Mouse (Mus musculus) MEL (cell line): ENCODE data around the gene Mybpc3. TPM values are rescaled to one million over a fixed set of nuclear protein-coding genes. Genes with fewer than 3 reads are reported as not detected.

Source experiments
- DNase-seq: peaks from one replicate; pipeline ENCODE4 v3.0.0; 2011; ENCODE audit warnings: low read depth, low spot score
- H3K27ac ChIP-seq: 2 replicates; pipeline ENCODE4 v1.5.1; 2012; ENCODE audit warnings: low read depth, mild to moderate bottlenecking, control low read depth, low read length, moderate library complexity; ENCODE audit not compliant: control insufficient read depth
- H3K27me3 ChIP-seq, 2 experiments: fragments of 150-350 bp in 1 of 2; sonication (generic) in 1 of 2; 2 replicates each; pipeline ENCODE4 v1.6.1; 2012; ENCODE audit warnings: low read length in 2 of 2, mild to moderate bottlenecking in 2 of 2, improper control_type of control experiment in 1 of 2, moderate library complexity in 1 of 2; ENCODE audit not compliant: insufficient read depth in 2 of 2, control insufficient read depth in 1 of 2
- H3K36me3 ChIP-seq, 2 experiments: 2 replicates each; pipeline ENCODE4 v1.6.1; 2012 to 2014; ENCODE audit warnings: low read length in 2 of 2, improper control_type of control experiment in 1 of 2, inconsistent platforms in 1 of 2, mild to moderate bottlenecking in 1 of 2; ENCODE audit not compliant: insufficient read depth in 2 of 2, control insufficient read depth in 1 of 2
- H3K4me1 ChIP-seq, 2 experiments: fragments of 150-350 bp in 1 of 2; sonication (generic) in 1 of 2; 2 replicates each; pipeline ENCODE4 v1.6.1; 2012; ENCODE audit warnings: low read length in 2 of 2, improper control_type of control experiment in 1 of 2, mild to moderate bottlenecking in 1 of 2; ENCODE audit not compliant: insufficient read depth in 2 of 2, control insufficient read depth in 1 of 2
- H3K4me3 ChIP-seq, 2 experiments: fragments of 150-350 bp in 1 of 2; sonication (generic) in 1 of 2; 2 replicates each; pipeline ENCODE4 v1.5.1; 2012; ENCODE audit warnings: low read depth in 2 of 2, low read length in 2 of 2, mild to moderate bottlenecking in 2 of 2, moderate library complexity in 2 of 2, control low read depth in 1 of 2, improper control_type of control experiment in 1 of 2; ENCODE audit not compliant: control insufficient read depth in 1 of 2, insufficient read depth in 1 of 2
- H3K79me2 ChIP-seq: 2 replicates; pipeline ENCODE4 v1.6.1; 2012; ENCODE audit warnings: mild to moderate bottlenecking, low read length, moderate library complexity; ENCODE audit not compliant: control insufficient read depth, poor library complexity, insufficient read depth
- H3K9ac ChIP-seq: 2 replicates; pipeline ENCODE4 v1.6.1; 2012; ENCODE audit warnings: low read depth, mild to moderate bottlenecking, control low read depth, low read length, moderate library complexity; ENCODE audit not compliant: control insufficient read depth, poor library complexity, severe bottlenecking
- H3K9me3 ChIP-seq: fragments of 150-350 bp; sonication (generic); replicated peaks from 2 replicates; pipeline ENCODE4 v1.6.1; 2012; ENCODE audit warnings: mild to moderate bottlenecking, low read length, improper control_type of control experiment, moderate library complexity; ENCODE audit not compliant: insufficient read depth
- BHLHE40 ChIP-seq: IDR thresholded peaks from 2 replicates; pipeline ENCODE4 v1.6.1; 2012; ENCODE audit warnings: low read depth, mild to moderate bottlenecking, inconsistent platforms, low read length, improper control_type of control experiment, borderline replicate concordance
- CHD1 ChIP-seq: IDR thresholded peaks from 2 replicates; pipeline ENCODE4 v1.6.1; 2012; ENCODE audit warnings: low read depth, mild to moderate bottlenecking, inconsistent platforms, low read length, improper control_type of control experiment
- CHD2 ChIP-seq: IDR thresholded peaks from 2 replicates; pipeline ENCODE4 v1.6.1; 2011; ENCODE audit warnings: low read length, improper control_type of control experiment
- CTCF ChIP-seq, 3 experiments: IDR thresholded peaks in 2 of 3; conservative IDR thresholded peaks in 1 of 3; 2 replicates each; pipeline ENCODE4 v1.5.1; 2011 to 2012; ENCODE audit warnings: low read length in 3 of 3, low read depth in 2 of 3, mild to moderate bottlenecking in 2 of 3, improper control_type of control experiment in 1 of 3, inconsistent platforms in 1 of 3, mixed read lengths in 1 of 3, moderate library complexity in 1 of 3; ENCODE audit not compliant: control insufficient read depth in 1 of 3, insufficient read depth in 1 of 3, poor library complexity in 1 of 3, severe bottlenecking in 1 of 3
- E2F4 ChIP-seq: IDR thresholded peaks from 2 replicates; pipeline ENCODE4 v1.6.1; 2011; ENCODE audit warnings: low read depth, low read length, improper control_type of control experiment, borderline replicate concordance
- ELF1 ChIP-seq: IDR thresholded peaks from 2 replicates; pipeline ENCODE4 v1.6.1; 2014; ENCODE audit warnings: low read depth, mild to moderate bottlenecking, inconsistent platforms, low read length, improper control_type of control experiment, moderate library complexity
- EP300 ChIP-seq, 2 experiments: IDR thresholded peaks; 2 replicates each; pipeline ENCODE4 v1.6.1; 2011; ENCODE audit warnings: improper control_type of control experiment in 2 of 2, low read length in 2 of 2, low read depth in 1 of 2, mild to moderate bottlenecking in 1 of 2
- ETS1 ChIP-seq: IDR thresholded peaks from 2 replicates; pipeline ENCODE4 v1.6.1; 2012; ENCODE audit warnings: low read depth, mild to moderate bottlenecking, inconsistent platforms, low read length, improper control_type of control experiment, moderate library complexity
- GATA1 ChIP-seq: IDR thresholded peaks from 2 replicates; pipeline ENCODE4 v1.6.1; 2011; ENCODE audit warnings: low read depth, low read length, improper control_type of control experiment
- HCFC1 ChIP-seq: IDR thresholded peaks from 2 replicates; pipeline ENCODE4 v1.6.1; 2012; ENCODE audit warnings: low read depth, mild to moderate bottlenecking, inconsistent platforms, low read length, improper control_type of control experiment, moderate library complexity
- JUND ChIP-seq: IDR thresholded peaks from 2 replicates; pipeline ENCODE4 v1.6.1; 2011; ENCODE audit warnings: low read depth, mild to moderate bottlenecking, improper control_type of control experiment, low read length
- KAT2A ChIP-seq: conservative IDR thresholded peaks from 2 replicates; pipeline ENCODE4 v1.6.1; 2012; ENCODE audit warnings: low read depth, low read length, improper control_type of control experiment, inconsistent platforms
- MAFK ChIP-seq: IDR thresholded peaks from 2 replicates; pipeline ENCODE4 v1.6.1; 2011; ENCODE audit warnings: low read depth, mild to moderate bottlenecking, low read length, improper control_type of control experiment, borderline replicate concordance
- MAX ChIP-seq: IDR thresholded peaks from 2 replicates; pipeline ENCODE4 v1.6.1; 2011; ENCODE audit warnings: low read length, improper control_type of control experiment
- MAZ ChIP-seq: IDR thresholded peaks from 2 replicates; pipeline ENCODE4 v1.6.1; 2012; ENCODE audit warnings: low read depth, mild to moderate bottlenecking, inconsistent platforms, low read length, improper control_type of control experiment
- MEF2A ChIP-seq: IDR thresholded peaks from 2 replicates; pipeline ENCODE4 v1.6.1; 2014; ENCODE audit warnings: low read depth, mild to moderate bottlenecking, inconsistent platforms, low read length, improper control_type of control experiment; ENCODE audit not compliant: poor library complexity, insufficient replicate concordance, severe bottlenecking; ENCODE audit errors: extremely low read depth
- MXI1 ChIP-seq: IDR thresholded peaks from 2 replicates; pipeline ENCODE4 v1.6.1; 2011; ENCODE audit warnings: mild to moderate bottlenecking, low read depth, low read length, improper control_type of control experiment
- MYB ChIP-seq: IDR thresholded peaks from 2 replicates; pipeline ENCODE4 v1.6.1; 2011; ENCODE audit warnings: mild to moderate bottlenecking, low read depth, low read length, improper control_type of control experiment
- MYC ChIP-seq: IDR thresholded peaks from 2 replicates; pipeline ENCODE4 v1.6.1; 2011; ENCODE audit warnings: low read depth, mild to moderate bottlenecking, low read length, improper control_type of control experiment, moderate library complexity
- NELFE ChIP-seq: IDR thresholded peaks from 2 replicates; pipeline ENCODE4 v1.6.1; 2011; ENCODE audit warnings: low read depth, low read length, improper control_type of control experiment
- NRF1 ChIP-seq: IDR thresholded peaks from 2 replicates; pipeline ENCODE4 v1.6.1; 2014; ENCODE audit warnings: low read depth, mild to moderate bottlenecking, inconsistent platforms, low read length, improper control_type of control experiment, moderate library complexity; ENCODE audit not compliant: poor library complexity, insufficient read depth, severe bottlenecking
- POLR2A ChIP-seq, 2 experiments: IDR thresholded peaks; 2 replicates each; pipeline ENCODE4 v1.6.1; 2011 to 2012; ENCODE audit warnings: low read length in 2 of 2, mild to moderate bottlenecking in 2 of 2, control low read depth in 1 of 2, improper control_type of control experiment in 1 of 2, low read depth in 1 of 2, moderate library complexity in 1 of 2; ENCODE audit not compliant: control insufficient read depth in 1 of 2, insufficient read depth in 1 of 2, poor library complexity in 1 of 2
- POLR2AphosphoS2 ChIP-seq: IDR thresholded peaks from 2 replicates; pipeline ENCODE4 v1.6.1; 2011; ENCODE audit warnings: low read length, improper control_type of control experiment
- POLR2AphosphoS5 ChIP-seq: IDR thresholded peaks from 2 replicates; pipeline ENCODE4 v1.6.1; 2012; ENCODE audit warnings: low read depth, borderline replicate concordance, mild to moderate bottlenecking, inconsistent platforms, low read length, moderate library complexity, mixed read lengths
- RAD21 ChIP-seq: IDR thresholded peaks from 2 replicates; pipeline ENCODE4 v1.6.1; 2011; ENCODE audit warnings: mild to moderate bottlenecking, low read depth, low read length, improper control_type of control experiment
- RCOR1 ChIP-seq: IDR thresholded peaks from 2 replicates; pipeline ENCODE4 v1.6.1; 2012; ENCODE audit warnings: low read depth, mild to moderate bottlenecking, inconsistent platforms, low read length, improper control_type of control experiment
- SIN3A ChIP-seq: IDR thresholded peaks from 2 replicates; pipeline ENCODE4 v1.6.1; 2012; ENCODE audit warnings: low read length, improper control_type of control experiment, inconsistent platforms
- SMC3 ChIP-seq: IDR thresholded peaks from 2 replicates; pipeline ENCODE4 v1.6.1; 2011; ENCODE audit warnings: low read depth, low read length, improper control_type of control experiment
- TAL1 ChIP-seq: IDR thresholded peaks from 2 replicates; pipeline ENCODE4 v1.6.1; 2012; ENCODE audit warnings: mild to moderate bottlenecking, inconsistent platforms, low read length, moderate library complexity, mixed read lengths
- TBP ChIP-seq: IDR thresholded peaks from 2 replicates; pipeline ENCODE4 v1.8.0; 2011; ENCODE audit warnings: low read depth, low read length, improper control_type of control experiment
- TCF12 ChIP-seq: IDR thresholded peaks from 2 replicates; pipeline ENCODE4 v1.6.1; 2014; ENCODE audit warnings: low read depth, mild to moderate bottlenecking, inconsistent platforms, low read length, improper control_type of control experiment, moderate library complexity
- USF1 ChIP-seq: IDR thresholded peaks from 2 replicates; pipeline ENCODE4 v1.6.1; 2014; ENCODE audit warnings: low read depth, mild to moderate bottlenecking, inconsistent platforms, low read length, improper control_type of control experiment, moderate library complexity
- USF2 ChIP-seq, 2 experiments: IDR thresholded peaks; 2 replicates each; pipeline ENCODE4 v1.6.1; 2011 to 2012; ENCODE audit warnings: improper control_type of control experiment in 2 of 2, low read length in 2 of 2, borderline replicate concordance in 1 of 2, inconsistent platforms in 1 of 2, low read depth in 1 of 2, mild to moderate bottlenecking in 1 of 2; ENCODE audit not compliant: insufficient read depth in 1 of 2
- ZC3H11A ChIP-seq: IDR thresholded peaks from 2 replicates; pipeline ENCODE4 v1.6.1; 2012; ENCODE audit warnings: low read depth, mild to moderate bottlenecking, inconsistent platforms, low read length, improper control_type of control experiment
- ZKSCAN1 ChIP-seq: IDR thresholded peaks from 2 replicates; pipeline ENCODE4 v1.6.1; 2012; ENCODE audit warnings: low read depth, mild to moderate bottlenecking, inconsistent platforms, low read length, improper control_type of control experiment, moderate library complexity
- ZMIZ1 ChIP-seq: IDR thresholded peaks from 2 replicates; pipeline ENCODE4 v1.6.1; 2012; ENCODE audit warnings: low read depth, mild to moderate bottlenecking, inconsistent platforms, low read length, improper control_type of control experiment, moderate library complexity
- ZNF384 ChIP-seq: IDR thresholded peaks from 2 replicates; pipeline ENCODE4 v1.6.1; 2012; ENCODE audit warnings: low read depth, mild to moderate bottlenecking, inconsistent platforms, low read length, improper control_type of control experiment
- polyA plus RNA-seq, 2 experiments: library from polyadenylated mRNA; stranded (reverse) in 1 of 2; unstranded in 1 of 2; fragments of >175 nt in 1 of 2; fragments of >200 nt in 1 of 2; gene quantifications; 2 replicates each; pipeline versions ENCODE4 v1.2.1 to v1.2.4; 2012; ENCODE audit warnings: low replicate concordance in 2 of 2, low read depth in 1 of 2; ENCODE audit not compliant: insufficient read length in 2 of 2, insufficient read depth in 1 of 2, missing spikeins in 1 of 2
- total RNA-seq: library from RNA; depleted of rRNA; stranded (reverse); fragments of 300-350 nt; gene quantifications from 2 replicates; pipeline ENCODE4 v1.2.3, GENCODE M21; 2012

Gene Mybpc3
- total and polyA plus RNA-seq, 3 experiments, result 0.19 to 0.50 TPM; not detected in 1

DNA sequence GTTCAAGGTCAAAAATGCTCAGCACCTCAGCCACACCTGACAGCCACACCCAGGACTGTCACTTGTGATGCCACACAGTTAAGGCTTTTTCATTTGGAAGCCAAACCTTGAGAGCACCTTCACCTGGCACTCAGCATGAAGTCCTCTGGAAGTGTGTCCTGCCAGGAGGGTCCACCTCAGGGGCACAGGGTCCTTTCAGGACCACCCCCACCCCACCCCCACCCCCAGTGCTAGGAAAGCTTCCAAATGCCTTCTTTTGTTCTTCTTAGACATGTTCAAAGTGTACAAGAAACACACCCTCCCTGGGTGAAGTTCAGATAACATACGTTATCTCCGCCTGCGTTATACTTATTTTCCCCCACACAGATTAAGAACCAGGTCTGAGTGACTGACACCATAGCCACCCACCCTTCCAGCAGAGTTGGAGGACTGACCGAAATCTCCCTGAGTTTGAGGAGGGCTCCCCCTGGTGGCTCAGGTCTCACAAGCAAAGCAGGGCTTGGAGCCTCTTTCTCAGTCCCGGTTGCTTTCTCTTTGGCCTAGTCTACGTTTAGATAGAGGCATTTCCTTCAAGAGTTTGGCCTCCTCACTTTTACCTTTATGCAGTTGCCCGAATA is 16.7 kb upstream of the Mybpc3 start:
- Histone ChIP-seq H3K9ac (peak overlapping the region; percentile 65), H3K27ac (peak overlapping the region; percentile 20; the same call in 1 of the 2 replicates), H3K36me3 (peaks cover 8 to 37% of the 10 kb centered on the region in 2 experiments), H3K9me3 (no peaks in the 10 kb centered on the region), H3K79me2 (peaks cover 50% of the 10 kb centered on the region), H3K27me3 (no peaks in the 10 kb centered on the region), H3K4me3 (peak overlapping the region; percentile 3 to 31; a peak in 2 of 4 replicates), H3K4me1 (peaks cover 11 to 23% of the 10 kb centered on the region in 2 experiments)
- peak; percentile 92 for DNase-seq
- TF ChIP-seq MXI1 (peak; percentile 27; the same call in 1 of the 2 replicates), GATA1 (peak; percentile 64), MAX (no peak), MEF2A (no peak), RAD21 (peak; percentile 92), BHLHE40 (no peak), POLR2AphosphoS2 (no peak), CTCF (IDR thresholded peaks at IDR 0.05 in 2 of 3, conservative IDR thresholded peaks at IDR 0.05 in 1 of 3; ENCODE audit: control insufficient read depth in 1 of 3, insufficient read depth in 1 of 3, low read depth in 2 of 3, low read length in 3 of 3, poor library complexity in 1 of 3, severe bottlenecking in 1 of 3) (peak; percentile 89 to 98 (median 96)), ZMIZ1 (no peak), HCFC1 (peak; percentile 44; the same call in 1 of the 2 replicates), E2F4 (no peak), POLR2A (IDR thresholded peaks at IDR 0.05; ENCODE audit: control insufficient read depth in 1 of 2, insufficient read depth in 1 of 2, low read depth in 1 of 2, low read length in 2 of 2, poor library complexity in 1 of 2) (peak in 1 of 2 experiments; percentile 43; a peak in 1 of 4 replicates), KAT2A (no peak), CHD2 (no peak), EP300 (IDR thresholded peaks at IDR 0.05; ENCODE audit: low read depth in 1 of 2, low read length in 2 of 2) (peak in 1 of 2 experiments; percentile 20; a peak in 1 of 4 replicates), TAL1 (no peak), ZKSCAN1 (no peak), ZNF384 (no peak), NELFE (no peak), POLR2AphosphoS5 (no peak), RCOR1 (no peak), TCF12 (0 out of 2 replicates have a peak, but pooled peaks have one; percentile 9), SMC3 (peak; percentile 97), TBP (0 out of 2 replicates have a peak, but pooled peaks have one; percentile 23), USF1 (no peak), NRF1 (no peak), USF2 (IDR thresholded peaks at IDR 0.05; ENCODE audit: borderline replicate concordance in 1 of 2, insufficient read depth in 1 of 2, low read depth in 1 of 2, low read length in 2 of 2) (no peak), MYB (no peak), ELF1 (no peak), JUND (no peak), CHD1 (no peak), MAFK (no peak), ETS1 (peak; percentile 41; the same call in 1 of the 2 replicates), SIN3A (peak; percentile 74), MYC (no peak), MAZ (peak; percentile 79), ZC3H11A (peak; percentile 94)
